Mouse (Mus musculus): ENCODE results near the gene Anxa2. TPM values are rescaled to one million over a fixed set of nuclear protein-coding genes. Genes with fewer than 3 reads are reported as not detected.

Gene Anxa2
- polyA plus RNA-seq, 1 experiment, result 2,389 TPM

- Histone ChIP-seq H3K79me3 (ENCODE audit: low read depth) (peaks cover 1% of the 10 kb centered on the region), H3K36me3 (ENCODE audit: control insufficient read depth, insufficient read depth) (peaks cover 100% of the 10 kb centered on the region)
- TF ChIP-seq MAX (IDR thresholded peaks at IDR 0.05) (no peak), USF1 (IDR thresholded peaks at IDR 0.05; ENCODE audit: low read depth) (no peak), MYOG (IDR thresholded peaks at IDR 0.05; ENCODE audit: control insufficient read depth, extremely low read depth, insufficient read length) (no peak), CEBPB (IDR thresholded peaks at IDR 0.05; ENCODE audit: low read depth) (no peak), CTCF (IDR thresholded peaks at IDR 0.05; ENCODE audit: control insufficient read depth, insufficient read depth, insufficient read length) (no peak), FOSL1 (IDR thresholded peaks at IDR 0.05; ENCODE audit: insufficient read depth, low read length, poor library complexity, severe bottlenecking) (no peak), MYOD1 (IDR thresholded peaks at IDR 0.05; ENCODE audit: control insufficient read depth, insufficient read length, low read depth) (no peak)
Measured at GRCm38 (mm10) chr9:69486140-69486539, 32.7 kb downstream of the Anxa2 start.

GRCm38 (mm10) chr9:69488510-69488909 is 35.1 kb downstream of the Anxa2 start:
- H3K79me3 ChIP-seq (ENCODE audit: low read depth), result peaks cover 1% of the 10 kb centered on the region
- peaks cover 100% of the 10 kb centered on the region for H3K36me3 ChIP-seq (ENCODE audit: control insufficient read depth, insufficient read depth)
- H3K79me2 ChIP-seq (ENCODE audit: control insufficient read depth, insufficient read depth), result no peaks in the 10 kb centered on the region
- H3K4me3 ChIP-seq (ENCODE audit: insufficient read depth, poor library complexity, severe bottlenecking), result no peak overlapping the region
- TF ChIP-seq MAX (IDR thresholded peaks at IDR 0.05) (no peak), USF1 (IDR thresholded peaks at IDR 0.05; ENCODE audit: low read depth) (no peak), MYOG (IDR thresholded peaks at IDR 0.05; ENCODE audit: control insufficient read depth, extremely low read depth, insufficient read length) (no peak), MYOD1 (IDR thresholded peaks at IDR 0.05; ENCODE audit: control insufficient read depth, insufficient read length, low read depth) (no peak), CTCF (IDR thresholded peaks at IDR 0.05; ENCODE audit: control insufficient read depth, insufficient read depth, insufficient read length) (no peak), CEBPB (IDR thresholded peaks at IDR 0.05; ENCODE audit: low read depth) (no peak), FOSL1 (IDR thresholded peaks at IDR 0.05; ENCODE audit: insufficient read depth, low read length, poor library complexity, severe bottlenecking) (no peak)
- no peak overlapping the region for H3ac ChIP-seq (ENCODE audit: control insufficient read depth, insufficient read length, low read depth)
- H3K27me3 ChIP-seq (ENCODE audit: control insufficient read depth, insufficient read depth, insufficient read length), result no peaks in the 10 kb centered on the region

More at GRCm38 (mm10) chr9:69486140-69486539, 32.7 kb downstream of the Anxa2 start:
- Histone ChIP-seq H3K27me3 (ENCODE audit: control insufficient read depth, insufficient read depth, insufficient read length) (no peaks in the 10 kb centered on the region), H3ac (ENCODE audit: control insufficient read depth, insufficient read length, low read depth) (no peak overlapping the region), H3K79me2 (ENCODE audit: control insufficient read depth, insufficient read depth) (no peaks in the 10 kb centered on the region), H3K4me3 (ENCODE audit: insufficient read depth, poor library complexity, severe bottlenecking) (no peak overlapping the region)

GRCm38 (mm10) chr9:69488972-69489371 is 35.6 kb downstream of the Anxa2 start:
- no peak for TF ChIP-seq USF1 (IDR thresholded peaks at IDR 0.05; ENCODE audit: low read depth)
- no peak for TF ChIP-seq MYOD1 (IDR thresholded peaks at IDR 0.05; ENCODE audit: control insufficient read depth, insufficient read length, low read depth)
- no peak for TF ChIP-seq CEBPB (IDR thresholded peaks at IDR 0.05; ENCODE audit: low read depth)
- no peak for TF ChIP-seq CTCF (IDR thresholded peaks at IDR 0.05; ENCODE audit: control insufficient read depth, insufficient read depth, insufficient read length)
- TF ChIP-seq MAX (IDR thresholded peaks at IDR 0.05), result no peak
- TF ChIP-seq MYOG (IDR thresholded peaks at IDR 0.05; ENCODE audit: control insufficient read depth, extremely low read depth, insufficient read length), result no peak
- TF ChIP-seq FOSL1 (IDR thresholded peaks at IDR 0.05; ENCODE audit: insufficient read depth, low read length, poor library complexity, severe bottlenecking), result no peak
- Histone ChIP-seq H3K79me2 (ENCODE audit: control insufficient read depth, insufficient read depth) (no peaks in the 10 kb centered on the region), H3K79me3 (ENCODE audit: low read depth) (peaks cover 1% of the 10 kb centered on the region), H3K4me3 (ENCODE audit: insufficient read depth, poor library complexity, severe bottlenecking) (no peak overlapping the region), H3ac (ENCODE audit: control insufficient read depth, insufficient read length, low read depth) (no peak overlapping the region), H3K36me3 (ENCODE audit: control insufficient read depth, insufficient read depth) (peaks cover 100% of the 10 kb centered on the region), H3K27me3 (ENCODE audit: control insufficient read depth, insufficient read depth, insufficient read length) (no peaks in the 10 kb centered on the region)

GRCm38 (mm10) chr9:69492809-69493208 is 39.4 kb downstream of the Anxa2 start:
- H3K4me3 ChIP-seq (ENCODE audit: insufficient read depth, poor library complexity, severe bottlenecking), result no peak overlapping the region
- no peak overlapping the region for H3ac ChIP-seq (ENCODE audit: control insufficient read depth, insufficient read length, low read depth)
- no peaks in the 10 kb centered on the region for H3K79me2 ChIP-seq (ENCODE audit: control insufficient read depth, insufficient read depth)
- TF ChIP-seq USF1 (IDR thresholded peaks at IDR 0.05; ENCODE audit: low read depth), result no peak
- TF ChIP-seq CTCF (IDR thresholded peaks at IDR 0.05; ENCODE audit: control insufficient read depth, insufficient read depth, insufficient read length), result no peak
- TF ChIP-seq MAX (IDR thresholded peaks at IDR 0.05), result no peak
- no peak for TF ChIP-seq FOSL1 (IDR thresholded peaks at IDR 0.05; ENCODE audit: insufficient read depth, low read length, poor library complexity, severe bottlenecking)
- no peak for TF ChIP-seq MYOG (IDR thresholded peaks at IDR 0.05; ENCODE audit: control insufficient read depth, extremely low read depth, insufficient read length)
- TF ChIP-seq CEBPB (IDR thresholded peaks at IDR 0.05; ENCODE audit: low read depth), result no peak
- no peak for TF ChIP-seq MYOD1 (IDR thresholded peaks at IDR 0.05; ENCODE audit: control insufficient read depth, insufficient read length, low read depth)
- H3K79me3 ChIP-seq (ENCODE audit: low read depth), result no peaks in the 10 kb centered on the region
- H3K36me3 ChIP-seq (ENCODE audit: control insufficient read depth, insufficient read depth), result peaks cover 63% of the 10 kb centered on the region
- H3K27me3 ChIP-seq (ENCODE audit: control insufficient read depth, insufficient read depth, insufficient read length), result no peaks in the 10 kb centered on the region

- H3K27me3 ChIP-seq (ENCODE audit: control insufficient read depth, insufficient read depth, insufficient read length), result peaks cover 21% of the 10 kb centered on the region
- TF ChIP-seq CTCF (IDR thresholded peaks at IDR 0.05; ENCODE audit: control insufficient read depth, insufficient read depth, insufficient read length) (peak; percentile 34), MYOD1 (IDR thresholded peaks at IDR 0.05; ENCODE audit: control insufficient read depth, insufficient read length, low read depth) (no peak)
- H3K79me2 ChIP-seq (ENCODE audit: control insufficient read depth, insufficient read depth), result no peaks in the 10 kb centered on the region
- no peak overlapping the region for H3K4me3 ChIP-seq (ENCODE audit: insufficient read depth, poor library complexity, severe bottlenecking)
- H3K36me3 ChIP-seq (ENCODE audit: control insufficient read depth, insufficient read depth), result no peaks in the 10 kb centered on the region
- H3ac ChIP-seq (ENCODE audit: control insufficient read depth, insufficient read length, low read depth), result no peak overlapping the region
- no peaks in the 10 kb centered on the region for H3K79me3 ChIP-seq (ENCODE audit: low read depth)
Measured at GRCm38 (mm10) chr9:69502504-69502903, 49.1 kb downstream of the Anxa2 start.

GRCm38 (mm10) chr9:69505611-69506010 is 52.2 kb downstream of the Anxa2 start:
- no peaks in the 10 kb centered on the region for H3K79me2 ChIP-seq (ENCODE audit: control insufficient read depth, insufficient read depth)
- no peak for TF ChIP-seq CEBPB (IDR thresholded peaks at IDR 0.05; ENCODE audit: low read depth)
- TF ChIP-seq FOSL1 (IDR thresholded peaks at IDR 0.05; ENCODE audit: insufficient read depth, low read length, poor library complexity, severe bottlenecking), result no peak
- TF ChIP-seq CTCF (IDR thresholded peaks at IDR 0.05; ENCODE audit: control insufficient read depth, insufficient read depth, insufficient read length), result peak; percentile 3
- no peaks in the 10 kb centered on the region for H3K79me3 ChIP-seq (ENCODE audit: low read depth)
- no peak overlapping the region for H3ac ChIP-seq (ENCODE audit: control insufficient read depth, insufficient read length, low read depth)
- H3K4me3 ChIP-seq (ENCODE audit: insufficient read depth, poor library complexity, severe bottlenecking), result no peak overlapping the region
- H3K36me3 ChIP-seq (ENCODE audit: control insufficient read depth, insufficient read depth), result no peaks in the 10 kb centered on the region
- H3K27me3 ChIP-seq (ENCODE audit: control insufficient read depth, insufficient read depth, insufficient read length), result peaks cover 51% of the 10 kb centered on the region
